Mouse (Mus musculus): ENCODE results near the gene Ppp1r9a. TPM values are rescaled to one million over a fixed set of nuclear protein-coding genes. Genes with fewer than 3 reads are reported as not detected.

Gene Ppp1r9a
- polyA plus RNA-seq, 1 experiment = 0.62 TPM

GRCm38 (mm10) chr6:5052309-5052708 is 149.6 kb downstream of the Ppp1r9a start:
- Histone ChIP-seq H3K4me3 (ENCODE audit: extremely low read depth, insufficient read depth, insufficient read length) (no peak overlapping the region), H3K27ac (ENCODE audit: insufficient read depth, low read length) (no peak overlapping the region), H3K4me1 (ENCODE audit: control insufficient read depth, insufficient read depth, insufficient read length) (no peaks in the 10 kb centered on the region), H3K36me3 (ENCODE audit: control insufficient read depth, insufficient read depth, low read length) (no peaks in the 10 kb centered on the region), H3K27me3 (ENCODE audit: control insufficient read depth, insufficient read depth, low read length) (no peaks in the 10 kb centered on the region)
- no peak for TF ChIP-seq CTCF (IDR thresholded peaks at IDR 0.05; ENCODE audit: extremely low read depth, insufficient read depth, insufficient read length, insufficient replicate concordance)
- TF ChIP-seq POLR2A (IDR thresholded peaks at IDR 0.05; ENCODE audit: low read depth, low read length) = no peak
- no peak for DNase-seq (ENCODE audit: low read depth in 1 of 2, low spot score in 2 of 2)
- WGBS = 6% methylated on average over 2 of the region's 2 CpGs

DNA sequence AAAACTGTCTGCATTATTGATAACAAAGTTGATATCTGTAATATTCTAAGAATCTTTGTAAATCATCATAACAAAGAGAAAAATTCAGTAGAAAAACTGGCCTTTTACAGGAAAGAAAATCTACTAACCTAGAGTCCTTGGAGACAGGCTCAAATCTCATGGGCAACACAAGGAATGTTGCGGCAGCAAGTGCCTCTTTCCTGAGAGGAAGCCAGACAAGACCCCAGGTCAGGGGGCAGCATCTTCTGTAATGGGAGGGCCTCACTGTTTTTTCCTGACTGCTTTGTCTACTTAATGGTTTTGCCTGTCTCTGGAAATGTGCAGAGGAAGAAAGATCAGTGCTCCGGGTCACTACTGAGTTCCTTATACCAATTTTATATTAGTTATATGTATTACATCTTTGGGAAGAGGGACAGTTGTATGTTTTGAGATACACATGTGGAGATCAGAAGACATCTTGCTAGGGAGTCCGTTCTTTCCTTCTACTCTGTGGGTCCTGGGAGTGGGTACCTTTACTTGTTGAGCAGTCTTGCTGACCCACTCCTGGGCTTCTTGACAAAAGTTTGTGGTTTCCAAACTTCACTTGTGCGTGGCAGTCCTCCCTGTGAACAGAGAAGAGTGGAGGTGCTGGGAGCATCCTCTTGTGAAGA is 151.9 kb downstream of the Ppp1r9a start:
- Histone ChIP-seq H3K27ac (ENCODE audit: insufficient read depth, low read length) (no peak overlapping the region), H3K4me3 (ENCODE audit: extremely low read depth, insufficient read depth, insufficient read length) (no peak overlapping the region), H3K4me1 (ENCODE audit: control insufficient read depth, insufficient read depth, insufficient read length) (no peaks in the 10 kb centered on the region), H3K36me3 (ENCODE audit: control insufficient read depth, insufficient read depth, low read length) (no peaks in the 10 kb centered on the region), H3K27me3 (ENCODE audit: control insufficient read depth, insufficient read depth, low read length) (no peaks in the 10 kb centered on the region)
- 85% methylated on average over 4 of the region's 4 CpGs for WGBS
- no peak for TF ChIP-seq POLR2A (IDR thresholded peaks at IDR 0.05; ENCODE audit: low read depth, low read length)
- TF ChIP-seq CTCF (IDR thresholded peaks at IDR 0.05; ENCODE audit: extremely low read depth, insufficient read depth, insufficient read length, insufficient replicate concordance) = no peak
- DNase-seq (ENCODE audit: low read depth in 1 of 2, low spot score in 2 of 2) = no peak

DNA sequence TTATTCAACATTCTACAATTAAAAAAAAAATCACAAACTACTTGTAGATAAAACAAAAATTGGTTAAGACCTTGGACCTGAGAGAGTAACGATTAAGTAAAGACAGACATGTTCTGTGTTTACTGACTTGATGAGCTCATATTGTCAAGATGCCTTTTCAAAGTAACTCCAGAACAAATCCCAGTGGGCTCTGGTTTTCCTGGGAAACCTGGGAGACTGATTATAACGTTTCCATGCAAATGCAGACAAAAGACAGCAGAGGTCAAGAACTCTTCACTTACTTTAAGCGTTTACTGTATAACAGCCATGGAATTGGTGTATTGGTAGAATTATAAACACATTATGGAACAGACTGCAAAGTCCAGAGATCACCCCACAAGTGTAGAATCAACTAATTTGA is 172.0 kb downstream of the Ppp1r9a start:
- DNase-seq (ENCODE audit: low read depth in 1 of 2, low spot score in 2 of 2) = no peak
- no peaks in the 10 kb centered on the region for H3K4me1 ChIP-seq (ENCODE audit: control insufficient read depth, insufficient read depth, insufficient read length)
- 91% methylated on average over 3 of the region's 3 CpGs for WGBS

GRCm38 (mm10) chr6:5075680-5076079 is 173.0 kb downstream of the Ppp1r9a start:
- WGBS = 90% methylated on average over 7 of the region's 7 CpGs
- H3K27me3 ChIP-seq (ENCODE audit: control insufficient read depth, insufficient read depth, low read length) = no peaks in the 10 kb centered on the region
- no peaks in the 10 kb centered on the region for H3K4me1 ChIP-seq (ENCODE audit: control insufficient read depth, insufficient read depth, insufficient read length)
- TF ChIP-seq CTCF (IDR thresholded peaks at IDR 0.05; ENCODE audit: extremely low read depth, insufficient read depth, insufficient read length, insufficient replicate concordance) (no peak), POLR2A (IDR thresholded peaks at IDR 0.05; ENCODE audit: low read depth, low read length) (no peak)
- H3K4me3 ChIP-seq (ENCODE audit: extremely low read depth, insufficient read depth, insufficient read length) = no peak overlapping the region
- DNase-seq (ENCODE audit: low read depth in 1 of 2, low spot score in 2 of 2) = no peak
- H3K36me3 ChIP-seq (ENCODE audit: control insufficient read depth, insufficient read depth, low read length) = no peaks in the 10 kb centered on the region
- no peak overlapping the region for H3K27ac ChIP-seq (ENCODE audit: insufficient read depth, low read length)

More for the DNA sequence above, 172.0 kb downstream of the Ppp1r9a start:
- H3K27ac ChIP-seq (ENCODE audit: insufficient read depth, low read length) = no peak overlapping the region
- TF ChIP-seq CTCF (IDR thresholded peaks at IDR 0.05; ENCODE audit: extremely low read depth, insufficient read depth, insufficient read length, insufficient replicate concordance) (no peak), POLR2A (IDR thresholded peaks at IDR 0.05; ENCODE audit: low read depth, low read length) (no peak)
- H3K27me3 ChIP-seq (ENCODE audit: control insufficient read depth, insufficient read depth, low read length) = no peaks in the 10 kb centered on the region
- H3K4me3 ChIP-seq (ENCODE audit: extremely low read depth, insufficient read depth, insufficient read length) = no peak overlapping the region
- H3K36me3 ChIP-seq (ENCODE audit: control insufficient read depth, insufficient read depth, low read length) = no peaks in the 10 kb centered on the region

DNA sequence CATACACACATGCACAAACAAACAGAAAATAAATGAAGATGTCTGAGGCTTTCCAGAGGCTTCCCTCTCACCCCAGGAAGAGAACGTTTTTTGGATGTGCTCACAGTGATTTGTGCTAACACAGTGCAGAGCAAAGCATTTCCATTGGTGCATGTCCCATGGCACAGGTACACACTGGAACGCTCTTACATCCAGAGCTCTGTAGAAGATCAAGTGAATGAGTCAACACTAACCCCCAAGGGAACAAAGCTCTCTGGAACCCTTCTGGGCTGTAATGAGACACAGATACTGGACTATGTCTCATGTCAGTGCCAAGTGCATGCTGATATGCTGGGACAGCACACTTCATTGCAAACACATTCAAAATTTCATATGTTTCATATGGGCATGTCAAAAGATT is 175.3 kb downstream of the Ppp1r9a start:
- H3K36me3 ChIP-seq (ENCODE audit: control insufficient read depth, insufficient read depth, low read length) = no peaks in the 10 kb centered on the region
- TF ChIP-seq POLR2A (IDR thresholded peaks at IDR 0.05; ENCODE audit: low read depth, low read length) (no peak), CTCF (IDR thresholded peaks at IDR 0.05; ENCODE audit: extremely low read depth, insufficient read depth, insufficient read length, insufficient replicate concordance) (no peak)
- 93% methylated on average over 2 of the region's 2 CpGs for WGBS
- H3K27ac ChIP-seq (ENCODE audit: insufficient read depth, low read length) = no peak overlapping the region
- H3K4me1 ChIP-seq (ENCODE audit: control insufficient read depth, insufficient read depth, insufficient read length) = no peaks in the 10 kb centered on the region
- no peak for DNase-seq (ENCODE audit: low read depth in 1 of 2, low spot score in 2 of 2)
- no peak overlapping the region for H3K4me3 ChIP-seq (ENCODE audit: extremely low read depth, insufficient read depth, insufficient read length)
- no peaks in the 10 kb centered on the region for H3K27me3 ChIP-seq (ENCODE audit: control insufficient read depth, insufficient read depth, low read length)

DNA sequence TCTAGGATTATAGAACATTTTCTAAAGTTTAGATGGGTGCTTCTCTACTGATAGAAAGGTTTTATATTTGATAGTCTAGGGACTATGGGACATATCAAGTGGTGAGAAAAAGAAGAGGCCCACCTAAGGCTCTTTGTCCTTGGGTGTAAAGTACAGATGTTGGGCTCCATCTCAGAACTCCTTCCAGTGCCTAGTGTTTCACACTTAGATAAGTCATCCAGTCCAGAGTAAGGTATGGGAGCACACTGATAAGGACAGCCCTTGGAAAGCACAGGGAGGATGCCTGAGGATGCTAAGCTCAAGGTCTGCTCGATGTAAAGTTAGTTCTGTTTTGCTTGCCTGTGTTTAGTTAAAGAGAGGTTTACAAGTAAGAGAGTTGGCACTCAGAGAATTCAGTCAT is 176.4 kb downstream of the Ppp1r9a start:
- Histone ChIP-seq H3K27me3 (ENCODE audit: control insufficient read depth, insufficient read depth, low read length) (no peaks in the 10 kb centered on the region), H3K27ac (ENCODE audit: insufficient read depth, low read length) (no peak overlapping the region), H3K36me3 (ENCODE audit: control insufficient read depth, insufficient read depth, low read length) (no peaks in the 10 kb centered on the region), H3K4me1 (ENCODE audit: control insufficient read depth, insufficient read depth, insufficient read length) (no peaks in the 10 kb centered on the region), H3K4me3 (ENCODE audit: extremely low read depth, insufficient read depth, insufficient read length) (no peak overlapping the region)
- no peak for TF ChIP-seq CTCF (IDR thresholded peaks at IDR 0.05; ENCODE audit: extremely low read depth, insufficient read depth, insufficient read length, insufficient replicate concordance)
- no peak for TF ChIP-seq POLR2A (IDR thresholded peaks at IDR 0.05; ENCODE audit: low read depth, low read length)
- no peak for DNase-seq (ENCODE audit: low read depth in 1 of 2, low spot score in 2 of 2)
- 97% methylated on average over 1 of the region's 1 CpGs for WGBS

DNA sequence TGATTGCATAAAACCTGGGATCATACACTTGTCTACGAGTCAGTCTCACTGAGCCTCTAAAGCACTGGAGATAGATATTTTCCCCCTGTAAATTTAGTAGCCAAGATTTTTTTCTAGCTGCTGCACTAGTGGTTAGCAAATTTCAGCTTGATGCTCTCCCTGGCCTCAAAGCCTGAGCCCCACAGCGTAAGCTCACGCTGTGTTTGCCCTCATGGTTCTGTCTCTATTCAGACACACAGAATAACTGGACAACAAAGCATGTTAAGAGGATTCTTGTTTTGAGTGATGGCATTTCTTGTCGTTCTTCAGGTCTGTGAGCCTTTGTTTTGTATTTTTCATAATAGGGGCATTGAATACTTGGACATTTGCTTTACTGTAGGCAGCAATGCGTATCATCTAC is 177.4 kb downstream of the Ppp1r9a start:
- 89% methylated on average over 5 of the region's 5 CpGs for WGBS
- no peak overlapping the region for H3K27ac ChIP-seq (ENCODE audit: insufficient read depth, low read length)
- DNase-seq (ENCODE audit: low read depth in 1 of 2, low spot score in 2 of 2) = no peak
- H3K27me3 ChIP-seq (ENCODE audit: control insufficient read depth, insufficient read depth, low read length) = no peaks in the 10 kb centered on the region
- H3K4me1 ChIP-seq (ENCODE audit: control insufficient read depth, insufficient read depth, insufficient read length) = no peaks in the 10 kb centered on the region
- TF ChIP-seq CTCF (IDR thresholded peaks at IDR 0.05; ENCODE audit: extremely low read depth, insufficient read depth, insufficient read length, insufficient replicate concordance) (no peak), POLR2A (IDR thresholded peaks at IDR 0.05; ENCODE audit: low read depth, low read length) (no peak)
- no peak overlapping the region for H3K4me3 ChIP-seq (ENCODE audit: extremely low read depth, insufficient read depth, insufficient read length)
- no peaks in the 10 kb centered on the region for H3K36me3 ChIP-seq (ENCODE audit: control insufficient read depth, insufficient read depth, low read length)
